Mouse (Mus musculus) cerebellum, adult 2 months (tissue): Measurements from ENCODE around the gene Rif1.

Source experiments
- CTCF ChIP-seq: fragments of 200-500 bp; IDR thresholded peaks from 2 replicates; pipeline ENCODE4 v1.5.1; 2011; ENCODE audit warnings: low read depth, mild to moderate bottlenecking, control low read depth, low read length, moderate library complexity, borderline replicate concordance; ENCODE audit not compliant: insufficient read depth
- POLR2A ChIP-seq: fragments of 200-500 bp; IDR thresholded peaks from 2 replicates; pipeline ENCODE4 v1.6.1; 2011; ENCODE audit warnings: low read length, control low read depth, borderline replicate concordance; ENCODE audit not compliant: insufficient read depth

- TF ChIP-seq POLR2A = no peak
- TF ChIP-seq CTCF = no peak
Measured at GRCm38 (mm10) chr2:52070816-52071215, 1.8 kb upstream of the Rif1 start.
